Comparison of ENCODE assay signal across 13 mouse cellular contexts in genomic region chr2:79369061-79369524, GRCm38 (mm10).
DNase-seq lines count a peak whose midpoint lies in the region; ATAC-seq and TF ChIP-seq lines count a peak whose summit lies in the region.
"Had no signal": no experiment of that assay in that cellular context is flagged by ENCODE, and none has a peak within 500 bp of the region (broad histone marks: within the 10 kb centered on the region; RNA-seq: fewer than 3 reads in every experiment).

No protein-coding gene starts in this region.

- no peak overlapping the region for H3K27ac ChIP-seq in midbrain, embryonic 16.5 days (ENCODE audit: low read length)
- H3K27ac ChIP-seq in midbrain, postnatal 0 days (ENCODE audit: low read depth, low read length), result no peak overlapping the region
- H3K27ac ChIP-seq in embryonic facial prominence, embryonic 10.5 days (replicated peaks), result no peak overlapping the region; the same call in 1 of the 2 replicates
- H3K27ac ChIP-seq: forebrain, embryonic 13.5 days; limb, embryonic 13.5 days had no signal

- H3K4me3 ChIP-seq in midbrain, embryonic 16.5 days (ENCODE audit: low read depth, low read length), result no peak overlapping the region
- H3K4me3 ChIP-seq in midbrain, postnatal 0 days (ENCODE audit: low read depth, low read length), result no peak overlapping the region
- H3K4me3 ChIP-seq in embryonic facial prominence, embryonic 10.5 days, result no peak overlapping the region
- H3K4me3 ChIP-seq: forebrain, embryonic 13.5 days; limb, embryonic 13.5 days had no signal

- no peaks in the 10 kb centered on the region for H3K36me3 ChIP-seq in midbrain, embryonic 16.5 days (ENCODE audit: control insufficient read depth, insufficient read depth, low read length)
- H3K36me3 ChIP-seq in midbrain, postnatal 0 days (ENCODE audit: insufficient read depth, low read length), result no peaks in the 10 kb centered on the region
- H3K36me3 ChIP-seq in embryonic facial prominence, embryonic 10.5 days (replicated peaks), result no peaks in the 10 kb centered on the region
- H3K36me3 ChIP-seq: limb, embryonic 13.5 days had no signal

- no peaks in the 10 kb centered on the region for H3K4me1 ChIP-seq in midbrain, embryonic 16.5 days (ENCODE audit: control insufficient read depth, insufficient read depth, low read length)
- H3K4me1 ChIP-seq in midbrain, postnatal 0 days (ENCODE audit: insufficient read depth, low read length), result no peaks in the 10 kb centered on the region
- peaks cover 30% of the 10 kb centered on the region for H3K4me1 ChIP-seq in embryonic facial prominence, embryonic 10.5 days
- H3K4me1 ChIP-seq: limb, embryonic 13.5 days had no signal

- peak; percentile 54; the same call in 1 of the 2 replicates for ATAC-seq in midbrain, embryonic 16.5 days
- no peak for ATAC-seq in midbrain, postnatal 0 days (ENCODE audit: low FRiP score)
- ATAC-seq: forebrain, embryonic 13.5 days; inflammation-experienced regulatory T-cells, adult 6 months had no signal

- no peak overlapping the region for H3K4me2 ChIP-seq in midbrain, embryonic 16.5 days (ENCODE audit: low read length)
- no peak overlapping the region for H3K4me2 ChIP-seq in midbrain, postnatal 0 days (ENCODE audit: low read depth, low read length, poor library complexity, severe bottlenecking)
- H3K4me2 ChIP-seq: forebrain, embryonic 13.5 days; heart, embryonic 11.5 days; limb, embryonic 13.5 days had no signal

- 48% methylated on average over 7 of the region's 7 CpGs for WGBS in midbrain, embryonic 16.5 days
- 54% methylated on average over 7 of the region's 7 CpGs for WGBS in midbrain, postnatal 0 days
- 41% methylated on average over 7 of the region's 7 CpGs for WGBS in embryonic facial prominence, embryonic 10.5 days

- no peaks in the 10 kb centered on the region for H3K27me3 ChIP-seq in midbrain, embryonic 16.5 days (ENCODE audit: control insufficient read depth, insufficient read depth, low read depth, low read length)
- no peaks in the 10 kb centered on the region for H3K27me3 ChIP-seq in midbrain, postnatal 0 days (ENCODE audit: insufficient read depth, low read length)
- no peaks in the 10 kb centered on the region for H3K27me3 ChIP-seq in embryonic facial prominence, embryonic 10.5 days (replicated peaks; ENCODE audit: low read depth, poor library complexity, severe bottlenecking)
- H3K27me3 ChIP-seq: forebrain, embryonic 13.5 days; limb, embryonic 13.5 days had no signal

- DNase-seq in heart, adult 11 months, result peak; percentile 89
- DNase-seq in heart, postnatal 4 days, result no peak
- no peak for DNase-seq in midbrain, postnatal 0 days (ENCODE audit: low spot score)
- DNase-seq in embryonic facial prominence, embryonic 10.5 days (ENCODE audit: low spot score), result peak; percentile 29
- DNase-seq in retina, postnatal 1 day, result peak; percentile 13
- DNase-seq in frontal cortex, postnatal 36 days (ENCODE audit: low spot score in 2 of 2), result no peak
- DNase-seq in left cerebral cortex, postnatal 36 days (ENCODE audit: low spot score in 2 of 2), result no peak
- DNase-seq: layer of hippocampus, adult 9-11 months had no signal

- no peaks in the 10 kb centered on the region for H3K9me3 ChIP-seq in midbrain, embryonic 16.5 days (replicated peaks; ENCODE audit: control insufficient read depth, low read length, poor library complexity, severe bottlenecking)
- H3K9me3 ChIP-seq in midbrain, postnatal 0 days (ENCODE audit: low read length), result no peaks in the 10 kb centered on the region
- no peaks in the 10 kb centered on the region for H3K9me3 ChIP-seq in embryonic facial prominence, embryonic 10.5 days
- H3K9me3 ChIP-seq: forebrain, embryonic 13.5 days; limb, embryonic 13.5 days had no signal

- TF ChIP-seq CTCF in midbrain, postnatal 0 days (IDR thresholded peaks at IDR 0.05), result no peak

- intact Hi-C loops in left cerebral cortex, postnatal 36 days (cut with DNase I), result no loop called here

- no peak overlapping the region for H3K9ac ChIP-seq in midbrain, embryonic 16.5 days (ENCODE audit: low read depth, low read length)
- no peak overlapping the region for H3K9ac ChIP-seq in midbrain, postnatal 0 days (replicated peaks; ENCODE audit: low read length, poor library complexity, severe bottlenecking)
- H3K9ac ChIP-seq: forebrain, embryonic 13.5 days; limb, embryonic 13.5 days had no signal

Comparison
In these comparisons a context has a peak if more than half of its experiments do, and no peak if none do; other contexts are left out.
1. DNase-seq: peak in heart, adult 11 months (single experiment), embryonic facial prominence, embryonic 10.5 days (single experiment) and retina, postnatal 1 day (single experiment); none in heart, postnatal 4 days (single experiment), midbrain, postnatal 0 days (single experiment), frontal cortex, postnatal 36 days (0 of 2) and left cerebral cortex, postnatal 36 days (0 of 2).